Mouse (Mus musculus): ENCODE measurements around the gene Fam131b.

Fam131b gene

DNA sequence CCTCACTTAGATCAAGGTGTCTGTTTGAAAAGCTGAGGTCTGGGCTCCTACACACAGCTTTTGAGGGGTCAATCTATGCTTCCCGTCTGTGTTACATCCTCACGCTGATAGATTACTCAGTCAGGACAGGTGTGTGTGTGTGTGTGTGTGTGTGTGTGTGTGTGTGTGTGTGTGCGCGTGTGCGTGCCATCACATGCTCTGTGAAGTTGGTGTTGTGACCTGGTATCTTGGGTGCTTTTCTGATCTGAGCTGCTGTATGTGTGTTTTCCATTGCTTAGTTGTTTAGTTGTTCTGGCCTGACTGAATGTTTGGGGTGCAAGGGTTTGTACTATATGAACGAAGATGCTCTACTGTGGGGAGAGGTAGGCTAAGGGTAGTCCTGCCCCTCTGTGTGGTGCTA, 30.9 kb upstream of the Fam131b start:
- no peak for DNase-seq

DNA sequence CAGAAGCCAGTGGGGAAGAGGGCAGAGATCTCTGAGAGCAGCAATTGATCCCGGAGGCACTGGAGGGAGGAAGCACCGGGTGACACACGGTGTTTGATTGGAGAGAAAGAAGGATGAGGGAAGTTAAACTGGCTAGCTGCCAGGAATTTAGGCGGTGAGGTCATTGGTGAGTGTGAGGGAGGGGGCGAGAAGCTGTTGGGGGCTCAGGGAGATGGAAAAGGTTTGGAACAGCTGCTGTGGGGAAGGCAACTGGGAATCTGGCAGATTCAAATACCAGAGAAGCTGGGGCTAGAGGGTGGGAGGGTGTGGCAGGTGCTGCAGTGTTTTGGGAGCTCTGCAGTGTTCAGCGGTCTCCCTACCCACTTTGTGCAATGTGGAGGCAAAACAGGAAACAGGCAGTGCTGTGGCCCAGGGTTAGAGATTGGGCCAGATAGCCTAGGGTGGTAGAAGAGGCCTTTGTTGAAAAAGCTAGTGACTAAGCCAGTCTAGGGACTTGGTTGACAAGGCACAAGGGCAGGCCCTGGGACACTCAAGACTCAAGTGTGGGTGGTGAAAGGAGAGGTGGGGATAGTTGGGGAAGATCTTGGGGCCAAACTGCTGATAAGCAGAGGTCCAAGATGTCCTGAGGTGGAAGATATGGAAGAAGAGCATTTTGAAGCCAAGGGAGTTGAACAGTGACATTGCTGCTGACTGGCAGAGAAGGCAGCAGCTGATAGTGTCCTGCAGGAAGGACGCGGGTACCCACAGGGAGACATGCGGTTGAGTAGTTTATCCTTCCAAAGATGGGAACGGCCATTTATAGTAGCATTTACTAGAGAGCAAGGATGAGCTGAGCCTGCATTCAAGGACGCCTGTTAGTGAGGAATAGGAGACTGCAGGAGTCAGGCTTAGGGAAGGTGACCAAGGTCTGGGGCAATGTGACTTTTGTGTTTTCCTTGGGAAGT, 29.9 kb upstream of the Fam131b start:
- DNase-seq, result no peak

DNA sequence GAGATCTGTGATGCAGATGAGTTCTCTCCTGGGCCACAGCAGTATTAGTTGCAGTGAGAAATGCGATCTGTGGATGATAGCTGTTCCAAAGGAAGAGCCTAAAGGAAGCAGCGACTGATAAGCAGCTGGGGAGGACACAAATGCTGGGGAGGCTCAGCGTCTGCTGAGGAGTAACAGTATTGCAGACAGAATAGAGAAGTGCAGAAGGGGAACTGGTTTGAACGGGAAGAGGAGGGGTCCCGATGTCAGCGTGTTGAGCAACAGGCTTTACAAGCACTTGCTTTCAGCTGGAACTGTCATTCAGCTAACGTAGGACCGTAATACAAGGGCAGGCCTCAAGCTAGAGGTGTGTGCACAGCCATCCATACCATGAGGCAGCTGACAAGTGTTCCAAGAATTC, 28.7 kb upstream of the Fam131b start:
- no peak for DNase-seq

DNA sequence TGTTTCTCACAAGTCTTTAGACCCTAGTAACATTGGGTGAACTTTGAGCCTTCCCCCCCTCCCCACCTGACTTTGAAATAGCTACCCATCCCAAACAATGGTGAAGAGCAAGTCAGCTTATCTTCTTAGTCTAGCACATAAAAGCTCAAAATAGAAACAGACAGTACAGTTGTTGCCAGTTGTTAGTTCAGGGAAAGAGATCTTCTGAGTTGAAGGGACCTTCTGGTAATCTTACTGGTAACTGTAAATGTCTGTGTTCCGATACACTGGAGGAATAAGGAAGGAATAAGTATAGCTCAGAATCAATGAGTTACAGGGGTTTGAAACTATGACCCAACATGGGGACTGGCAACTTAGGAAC, 28.0 kb upstream of the Fam131b start:
- DNase-seq, result no peak

DNA sequence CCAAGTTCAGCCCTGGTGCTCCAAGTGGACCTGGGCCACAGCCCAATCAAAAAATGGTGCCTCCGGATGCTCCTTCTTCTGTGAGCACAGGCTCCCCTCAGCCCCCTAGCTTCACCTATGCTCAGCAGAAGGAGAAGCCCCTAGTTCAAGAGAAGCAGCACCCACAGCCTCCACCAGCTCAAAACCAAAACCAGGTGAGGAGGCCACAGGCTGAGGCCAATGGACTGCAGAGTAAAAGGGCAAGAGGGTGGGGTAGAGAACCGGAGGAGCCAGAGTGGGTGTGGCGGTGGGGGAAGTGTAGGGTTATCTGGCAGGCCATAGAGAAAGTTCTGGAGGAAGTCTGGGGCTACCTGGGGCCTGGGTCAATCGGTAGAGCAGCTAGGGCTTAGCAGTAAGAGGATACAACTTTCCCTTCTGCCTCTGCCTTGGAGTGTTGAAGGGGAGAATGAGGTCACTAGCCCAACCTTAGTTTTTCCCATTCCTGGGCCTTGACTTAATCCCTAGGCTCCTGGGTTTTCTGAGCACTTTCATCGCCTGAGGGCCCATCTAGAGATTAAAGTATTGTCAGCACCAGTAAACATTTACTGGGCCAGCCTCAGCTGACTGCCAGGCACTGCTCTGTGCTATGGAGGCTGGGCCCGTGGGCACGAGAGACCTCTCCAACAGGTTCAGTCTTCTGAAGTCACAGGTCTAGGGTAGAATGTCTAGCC, 27.5 kb upstream of the Fam131b start:
- no peak for DNase-seq

DNA sequence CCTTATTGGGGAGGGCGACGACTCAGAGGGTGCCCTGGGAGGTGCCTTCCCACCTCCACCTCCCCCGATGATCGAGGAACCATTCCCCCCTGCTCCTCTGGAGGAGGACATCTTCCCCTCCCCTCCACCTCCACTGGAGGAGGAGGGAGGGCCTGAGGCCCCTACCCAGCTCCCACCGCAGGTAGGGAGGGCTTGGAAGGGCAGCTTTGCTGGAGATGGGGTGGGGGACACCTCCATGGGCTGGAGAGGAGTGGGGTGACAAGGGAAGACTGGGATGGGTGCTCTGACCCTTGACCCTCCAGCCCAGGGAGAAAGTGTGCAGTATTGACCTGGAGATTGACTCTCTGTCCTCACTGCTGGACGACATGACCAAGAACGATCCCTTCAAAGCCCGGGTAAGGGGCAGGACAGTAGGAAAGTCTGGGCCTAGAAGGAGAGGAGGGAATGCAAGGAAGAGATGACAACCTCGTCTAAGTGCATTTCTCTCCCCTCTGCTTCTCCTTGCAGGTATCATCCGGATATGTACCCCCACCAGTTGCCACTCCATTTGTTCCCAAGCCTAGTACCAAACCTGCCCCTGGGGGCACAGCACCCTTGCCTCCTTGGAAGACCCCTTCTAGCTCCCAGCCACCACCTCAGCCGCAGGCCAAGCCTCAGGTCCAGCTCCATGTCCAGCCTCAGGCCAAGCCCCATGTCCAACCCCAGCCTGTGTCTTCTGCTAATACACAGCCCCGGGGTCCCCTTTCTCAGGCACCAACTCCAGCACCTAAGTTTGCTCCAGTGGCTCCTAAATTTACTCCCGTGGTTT, 26.7 kb upstream of the Fam131b start:
- DNase-seq, result no peak

DNA sequence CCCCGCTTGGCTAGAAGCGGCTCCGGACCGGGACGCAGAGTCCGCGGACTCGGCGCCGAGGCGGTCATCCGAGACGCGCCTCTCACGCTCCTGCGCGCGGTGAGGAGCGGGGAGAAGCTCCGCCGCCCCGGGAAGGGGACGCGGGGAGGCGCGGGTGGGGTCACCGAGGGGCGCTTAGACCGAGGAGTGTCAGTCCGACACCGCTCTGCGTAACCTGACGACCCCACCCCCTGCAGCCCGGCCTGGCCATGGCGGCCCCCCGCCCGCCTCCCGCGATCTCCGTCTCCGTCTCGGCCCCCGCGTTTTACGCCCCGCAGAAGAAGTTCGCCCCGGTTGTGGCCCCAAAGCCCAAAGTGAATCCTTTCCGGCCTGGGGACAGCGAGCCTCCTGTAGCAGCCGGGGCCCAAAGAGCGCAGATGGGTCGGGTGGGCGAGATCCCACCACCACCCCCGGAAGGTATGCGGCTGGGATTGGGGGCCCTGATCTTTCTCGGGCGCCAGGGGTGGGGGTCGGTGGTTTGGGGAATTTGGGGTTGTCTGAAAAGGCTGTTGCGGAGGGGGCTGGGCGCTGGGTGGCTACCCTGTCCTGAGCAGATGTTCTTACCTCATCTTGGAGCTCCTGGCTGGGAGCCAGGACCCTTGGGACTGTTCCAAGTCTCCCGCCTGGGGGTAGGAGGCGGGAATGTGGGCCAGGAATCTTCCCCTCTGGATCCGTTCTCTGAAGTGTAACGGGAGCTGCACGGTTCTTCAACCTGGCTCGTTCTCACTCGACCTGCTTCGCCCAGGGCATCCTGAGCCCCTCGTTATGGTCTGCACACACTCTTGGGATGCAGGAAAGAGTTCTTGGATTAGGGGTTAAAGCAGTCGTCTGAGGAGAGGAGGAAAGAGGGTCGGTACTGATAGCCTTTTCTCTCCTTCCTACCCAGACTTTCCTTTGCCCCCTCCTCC, 25.9 kb upstream of the Fam131b start:
- peak; percentile 93 for DNase-seq

DNA sequence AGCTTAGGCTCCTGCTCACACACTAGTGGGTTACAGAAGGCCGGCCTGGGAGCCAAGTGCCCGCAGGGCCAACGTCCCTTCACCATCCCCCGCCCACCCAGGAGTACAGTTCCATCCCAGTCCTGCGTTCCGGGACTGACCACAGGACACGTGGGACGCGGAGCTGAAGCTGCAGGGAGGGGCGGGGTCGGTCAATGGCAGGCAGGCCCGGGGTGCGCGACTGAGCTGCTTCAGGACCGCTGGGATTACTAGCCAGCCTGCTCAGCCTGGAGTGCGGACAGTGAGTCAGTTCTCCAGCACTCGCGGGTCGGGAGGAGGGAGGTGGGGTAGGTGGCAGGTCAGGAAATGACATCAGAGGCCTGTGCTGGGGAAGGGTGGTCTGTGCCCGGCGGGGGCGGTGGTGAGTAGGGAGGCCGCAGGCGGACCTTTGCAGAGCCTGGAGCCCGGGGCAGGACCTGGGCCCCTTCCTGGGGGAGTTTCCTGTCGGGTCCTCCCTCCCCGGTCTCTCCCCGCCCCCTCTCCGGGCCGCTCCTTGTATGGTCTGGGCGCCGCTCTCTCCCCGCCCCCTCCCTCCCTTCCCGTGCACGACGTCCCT, 25.1 kb upstream of the Fam131b start, which contains the start of gene Zyx:
TSS of gene Zyx (plus strand) at position 205 of the 595 bp plus-strand sequence.
- peak; percentile 91 for DNase-seq

DNA sequence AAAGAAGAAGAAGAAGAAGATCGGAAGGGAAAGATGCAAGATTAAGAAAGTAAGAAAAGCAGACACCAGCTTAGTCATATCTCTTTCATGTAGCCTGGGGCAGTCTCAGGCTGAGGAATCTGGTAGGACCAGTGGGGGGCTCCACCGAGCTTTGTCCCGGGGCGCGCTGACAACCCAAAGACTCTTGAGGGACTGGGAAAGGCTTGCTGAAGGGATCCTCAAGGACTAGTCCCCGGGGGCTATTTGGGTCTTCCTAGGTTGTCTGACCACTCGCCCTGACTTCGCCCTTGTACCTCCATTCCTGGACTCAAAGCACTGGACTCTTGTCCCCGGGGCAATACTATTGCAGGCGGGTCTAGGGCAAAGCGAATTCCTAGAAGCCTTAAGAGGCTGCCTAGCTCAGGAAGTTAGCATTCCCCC, 24.6 kb upstream of the Fam131b start:
- peak; percentile 80 for DNase-seq

DNA sequence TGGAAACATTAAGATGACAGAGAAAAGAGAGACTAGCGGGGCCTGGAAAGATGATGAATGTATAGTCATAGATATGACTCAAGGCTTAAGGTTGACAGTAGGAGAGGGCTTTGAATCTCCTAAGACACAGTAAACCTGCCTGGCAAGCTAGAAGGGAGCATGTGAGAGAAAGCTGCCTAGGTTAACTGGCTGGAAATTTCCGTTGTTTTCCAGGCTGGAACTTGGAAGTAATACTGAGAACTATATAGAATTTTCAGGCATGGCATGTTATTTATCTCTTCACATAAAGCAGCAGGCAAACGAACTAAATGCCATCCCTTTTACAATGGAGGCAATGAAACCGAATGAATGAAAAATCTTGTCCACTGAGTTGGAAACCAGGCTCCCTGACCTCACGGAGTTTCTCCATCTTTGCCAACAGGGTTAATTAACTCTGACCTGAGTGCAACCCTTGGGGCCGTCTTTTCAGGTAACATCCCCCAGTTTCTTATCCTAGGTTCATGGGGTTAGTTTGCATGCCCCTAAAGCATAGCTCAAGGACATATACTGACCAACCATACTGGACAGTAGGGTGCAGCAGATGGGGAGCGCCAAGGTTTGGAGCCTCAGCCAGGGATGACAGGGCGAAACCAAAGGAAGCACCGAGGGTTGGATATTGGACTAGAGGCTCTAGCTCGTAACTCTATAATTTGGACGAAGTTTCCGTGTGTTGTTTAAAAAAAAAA, 24.0 kb upstream of the Fam131b start:
- DNase-seq, result no peak

DNA sequence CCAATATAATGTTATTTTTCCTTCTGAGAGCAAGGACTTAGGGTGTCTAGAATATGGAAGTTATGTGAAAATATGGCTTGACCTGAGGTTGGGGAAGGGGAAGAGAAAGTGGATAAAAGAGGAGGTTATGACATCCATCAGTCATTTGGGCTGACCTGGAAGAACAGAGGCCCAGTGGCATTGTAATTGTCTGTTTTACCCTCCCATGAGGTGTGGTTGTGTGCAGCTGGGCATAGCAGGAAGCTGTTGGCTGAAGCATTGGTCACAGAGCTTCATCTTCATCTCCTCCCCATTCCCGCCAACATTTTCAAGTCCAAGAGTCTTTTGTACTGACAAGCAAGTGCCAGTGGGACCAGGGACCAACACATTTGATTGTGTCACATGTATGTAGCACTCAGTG, 19.8 kb upstream of the Fam131b start:
- no peak for DNase-seq

DNA sequence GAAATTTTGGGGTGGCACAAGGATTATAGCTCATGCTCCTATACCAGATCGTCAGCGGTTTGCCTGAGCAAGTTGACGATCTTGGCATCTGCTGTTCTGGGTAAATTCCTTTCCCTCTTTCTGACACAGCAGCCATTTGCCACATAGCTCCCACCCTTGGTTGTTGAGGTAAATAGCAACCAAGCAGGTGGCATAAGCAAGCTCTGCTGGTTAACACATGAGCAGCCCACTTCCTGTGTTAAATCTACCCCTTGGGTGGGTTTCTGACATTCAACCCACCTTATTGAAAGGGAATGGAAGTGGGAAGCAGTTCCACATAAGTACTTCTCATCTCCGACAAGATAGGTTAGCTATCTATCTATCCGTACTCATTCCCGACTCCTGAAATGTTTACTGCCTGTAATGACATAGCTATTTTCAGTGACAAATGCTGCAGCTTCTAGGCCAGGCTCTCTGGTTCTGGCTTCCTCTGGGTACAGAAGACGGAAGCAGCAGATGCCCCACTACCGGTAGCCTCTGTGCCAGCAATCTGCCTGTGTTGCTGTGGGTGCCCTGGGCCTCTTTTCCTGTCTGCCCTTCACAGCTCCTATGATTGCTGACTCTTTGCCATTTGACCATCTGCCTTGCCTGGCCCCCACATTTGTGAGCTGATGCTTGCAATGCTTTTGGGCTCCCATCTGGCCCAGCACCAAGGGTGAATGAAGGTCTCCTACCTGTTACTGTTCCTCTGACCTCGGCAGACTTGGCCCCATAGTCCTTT, 19.1 kb upstream of the Fam131b start:
- no peak for DNase-seq

DNA sequence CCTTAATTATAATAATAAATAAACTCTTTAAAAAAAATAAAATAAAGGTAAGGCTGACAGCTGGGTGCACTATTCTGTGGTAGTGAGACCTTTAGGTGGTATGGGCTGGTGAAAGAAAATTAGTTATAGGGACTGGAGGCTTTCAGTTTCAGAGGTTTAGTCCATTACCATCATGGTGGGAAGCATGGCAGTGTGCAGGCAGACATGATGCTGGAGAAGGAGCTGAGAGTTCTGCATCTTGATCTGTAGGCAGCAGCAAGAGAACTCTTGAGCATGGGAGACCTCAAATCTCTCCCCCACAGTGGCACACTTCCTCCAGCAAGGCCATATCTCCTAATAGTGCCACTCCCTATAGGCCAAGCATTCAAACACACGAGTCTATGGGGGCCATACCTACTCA, 17.7 kb upstream of the Fam131b start:
- DNase-seq, result no peak

DNA sequence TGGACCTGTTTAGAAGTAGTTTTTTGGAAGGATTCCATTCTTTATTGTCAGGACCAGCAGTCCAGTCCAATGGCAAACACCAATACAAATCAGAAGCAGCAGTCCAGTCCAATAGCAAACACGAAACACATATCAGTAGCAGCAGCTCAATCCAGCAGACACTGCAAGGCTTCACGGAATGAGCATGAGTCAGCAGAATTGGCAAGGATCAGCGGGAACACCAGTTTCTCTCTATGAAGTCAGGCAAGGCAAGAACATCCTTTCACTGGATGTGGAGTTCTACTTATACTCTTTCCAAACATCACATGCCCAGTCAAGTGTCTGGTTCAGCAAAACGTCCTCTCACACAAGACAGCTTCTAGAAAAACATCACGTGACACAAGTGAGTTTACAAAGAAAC, 15.5 kb upstream of the Fam131b start:
- DNase-seq, result no peak

DNA sequence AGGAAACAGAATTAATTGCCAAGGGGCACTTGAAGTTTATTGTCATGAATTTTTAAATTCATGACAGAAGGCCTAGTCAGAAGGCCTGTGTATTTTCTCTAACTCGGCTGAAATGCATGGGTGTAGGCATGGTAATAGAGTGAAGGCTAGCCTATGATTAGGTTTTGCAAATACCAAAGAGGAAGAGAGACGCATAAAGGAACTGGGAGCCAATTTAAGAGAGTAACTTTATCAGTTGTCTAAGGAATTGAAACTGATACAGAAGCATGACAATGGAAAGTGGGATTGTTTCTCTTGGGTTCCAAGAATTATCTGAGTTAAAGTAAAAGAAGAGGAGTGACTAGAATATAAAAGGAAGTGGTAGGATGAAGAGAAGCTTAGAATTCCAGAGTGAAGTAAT, 14.7 kb upstream of the Fam131b start:
- DNase-seq, result no peak

DNA sequence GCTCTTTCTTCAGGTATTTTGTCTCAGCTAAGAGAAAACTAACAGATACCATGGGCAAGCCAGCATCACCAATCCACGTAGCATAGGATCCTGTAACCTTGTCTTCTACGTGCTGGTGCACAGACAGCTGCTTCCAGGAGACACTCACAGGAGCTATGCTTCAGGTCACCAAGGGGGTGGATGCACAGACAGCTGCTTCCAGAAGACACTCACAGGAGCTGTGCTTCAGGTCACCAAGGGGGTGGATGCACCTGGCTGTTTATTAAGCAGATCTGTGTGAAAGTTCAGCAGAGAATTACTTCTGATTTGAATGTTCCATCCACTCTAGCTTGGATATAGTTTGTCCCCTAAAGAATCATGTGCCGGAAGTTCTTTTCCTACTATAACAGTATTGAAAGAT, 6.5 kb upstream of the Fam131b start:
- DNase-seq, result no peak

DNA sequence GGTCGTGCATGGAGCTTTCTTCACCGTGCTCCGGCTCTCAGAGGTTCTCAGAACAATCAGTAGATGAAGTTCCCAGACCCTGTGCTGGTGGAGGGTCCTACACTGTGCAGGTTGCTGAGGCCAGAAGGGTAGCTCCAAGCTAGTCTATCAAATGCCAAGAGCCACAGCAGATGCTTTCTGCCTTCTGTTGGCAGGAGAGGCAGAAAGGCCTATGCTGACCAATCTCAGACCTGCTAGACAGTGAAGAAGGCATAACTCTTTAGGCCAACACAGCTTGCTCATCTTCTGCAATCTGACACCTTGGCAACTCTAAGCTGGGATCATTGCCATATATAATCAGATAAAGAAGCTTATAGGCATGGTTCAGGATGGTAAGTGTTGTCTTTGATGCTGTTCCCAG, 5.8 kb upstream of the Fam131b start:
- DNase-seq, result no peak

DNA sequence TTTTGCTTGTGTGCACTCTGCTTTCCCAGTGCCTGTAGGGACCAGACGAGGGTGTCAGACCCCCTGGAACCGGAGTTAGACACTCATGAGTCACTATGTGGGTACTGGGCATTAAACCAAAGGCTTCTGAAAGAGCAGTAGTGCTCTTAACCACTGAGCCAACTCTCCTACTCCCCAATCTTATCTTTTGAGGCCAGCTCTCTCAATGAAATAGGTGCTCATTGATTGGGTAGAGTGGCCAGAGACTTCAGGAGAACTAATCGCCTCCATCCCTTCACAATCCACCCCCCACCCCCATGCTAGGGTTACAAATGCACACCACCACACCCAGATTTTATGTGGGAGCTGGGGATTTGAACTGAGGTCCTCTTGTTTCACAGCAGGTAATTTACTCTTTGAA, 4.3 kb upstream of the Fam131b start:
- no peak for DNase-seq

DNA sequence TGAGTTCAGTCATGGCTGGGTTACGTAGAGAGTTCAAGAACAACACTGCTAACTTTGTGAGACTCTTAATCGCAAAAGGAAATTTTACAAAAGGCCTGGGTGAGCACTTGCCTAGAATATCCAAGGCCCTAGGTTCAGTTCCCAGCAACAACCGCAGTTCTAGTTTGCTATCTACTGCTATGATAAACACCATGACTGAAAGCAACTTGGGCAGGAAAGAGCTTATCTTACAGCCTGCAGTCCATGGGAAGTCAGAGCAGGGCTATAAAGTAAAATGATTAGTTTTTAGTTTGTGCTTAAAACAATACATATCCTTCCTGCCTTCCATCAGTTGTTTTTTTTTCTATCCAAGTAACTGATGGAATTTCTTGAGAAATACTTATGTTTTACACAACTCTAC, 2.1 kb upstream of the Fam131b start:
- no peak for DNase-seq

DNA sequence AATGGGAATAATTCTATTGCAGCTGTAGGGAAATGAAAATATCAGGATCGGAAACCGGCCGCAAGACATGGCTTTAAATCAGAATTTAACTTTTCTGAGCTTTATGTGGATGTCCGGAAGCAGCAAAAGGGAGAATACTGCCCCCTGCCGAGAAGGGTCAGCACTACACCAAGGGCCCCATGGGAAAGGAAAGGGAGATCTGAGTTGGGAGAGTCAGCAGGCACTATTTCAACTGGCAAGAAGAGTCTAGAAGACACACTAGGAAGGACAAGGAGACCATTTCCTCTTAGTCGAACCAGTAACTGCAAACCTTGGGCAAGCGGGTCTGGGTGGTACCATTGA, 796 bp upstream of the Fam131b start:
- peak; percentile 81 for DNase-seq
